Mouse (Mus musculus): Measurements from ENCODE around the gene Epha4. TPM values are rescaled to one million over a fixed set of nuclear protein-coding genes. Genes with fewer than 3 reads are reported as not detected.

Epha4 gene
- polyA plus RNA-seq, 1 experiment from 2014 or later, result 6.0 TPM

DNA sequence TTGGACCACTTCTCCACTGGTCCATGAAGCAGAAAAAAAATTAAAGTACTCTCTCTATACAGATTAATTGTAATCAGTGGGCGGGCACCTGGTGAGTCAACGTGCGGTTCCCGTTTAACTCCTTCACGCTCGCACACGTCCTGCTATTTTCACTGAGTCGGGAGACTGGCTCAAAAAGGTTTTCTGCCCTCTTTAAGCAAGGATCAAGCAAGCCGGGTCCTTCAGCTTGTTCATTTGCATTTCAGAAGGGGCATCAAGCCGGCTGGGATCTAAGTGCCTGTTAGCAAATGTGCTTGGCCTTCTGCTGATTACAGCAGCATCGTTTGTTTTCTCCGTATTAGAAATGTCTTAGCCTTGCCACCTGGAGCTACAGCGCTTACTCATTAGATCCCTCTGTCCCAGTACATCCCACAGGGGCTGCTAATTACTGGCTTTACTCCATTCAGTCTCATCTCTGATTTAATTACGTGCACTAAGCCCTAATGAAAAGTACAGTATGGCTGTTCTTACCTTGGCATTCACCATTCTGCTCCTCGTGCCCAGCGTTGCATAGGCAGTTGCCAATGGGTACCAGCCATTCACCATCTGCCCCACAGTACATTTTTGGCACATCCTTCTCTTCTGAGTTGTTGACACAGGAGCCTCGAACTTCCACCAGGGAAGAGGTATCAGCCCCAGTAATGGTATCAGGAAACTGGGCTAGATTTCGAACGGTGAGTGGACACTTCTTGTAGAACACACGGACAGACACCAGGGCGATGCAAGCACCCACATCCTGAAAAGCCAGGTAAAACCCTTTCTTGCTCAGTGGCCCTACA lies 8.6 kb downstream of the Epha4 start:
- WGBS, result 68% methylated on average over 21 of the region's 21 CpGs
- no peaks in the 10 kb centered on the region for H3K4me1 ChIP-seq (ENCODE audit: control insufficient read depth, insufficient read depth, low read length)
- H3K4me2 ChIP-seq (ENCODE audit: low read depth, low read length), result no peak overlapping the region
- H3K36me3 ChIP-seq (ENCODE audit: control insufficient read depth, insufficient read depth, low read length), result peaks cover 7% of the 10 kb centered on the region
- H3K9ac ChIP-seq (ENCODE audit: low read depth, low read length), result no peak overlapping the region
- H3K27ac ChIP-seq (ENCODE audit: low read length), result no peak overlapping the region
- H3K9me3 ChIP-seq (ENCODE audit: control insufficient read depth, low read length), result no peaks in the 10 kb centered on the region
- ATAC-seq, result no peak
- no peak overlapping the region for H3K4me3 ChIP-seq (ENCODE audit: low read length)
- H3K27me3 ChIP-seq (replicated peaks; ENCODE audit: control insufficient read depth, insufficient read depth, low read length), result no peaks in the 10 kb centered on the region

- H3K4me3 ChIP-seq (ENCODE audit: low read length), result no peak overlapping the region
- H3K4me1 ChIP-seq (ENCODE audit: control insufficient read depth, insufficient read depth, low read length), result no peaks in the 10 kb centered on the region
- no peaks in the 10 kb centered on the region for H3K27me3 ChIP-seq (replicated peaks; ENCODE audit: control insufficient read depth, insufficient read depth, low read length)
- WGBS, result 78% methylated on average over 8 of the region's 8 CpGs
- H3K27ac ChIP-seq (ENCODE audit: low read length), result no peak overlapping the region
- no peak overlapping the region for H3K4me2 ChIP-seq (ENCODE audit: low read depth, low read length)
- H3K36me3 ChIP-seq (ENCODE audit: control insufficient read depth, insufficient read depth, low read length), result peaks cover 7% of the 10 kb centered on the region
- no peak overlapping the region for H3K9ac ChIP-seq (ENCODE audit: low read depth, low read length)
- no peak for ATAC-seq
- H3K9me3 ChIP-seq (ENCODE audit: control insufficient read depth, low read length), result no peaks in the 10 kb centered on the region
Observed at GRCm38 (mm10) chr1:77505263-77505662, 9.6 kb downstream of the Epha4 start.

GRCm38 (mm10) chr1:77504813-77505212 lies 10.1 kb downstream of the Epha4 start:
- no peak overlapping the region for H3K4me2 ChIP-seq (ENCODE audit: low read depth, low read length)
- H3K27me3 ChIP-seq (replicated peaks; ENCODE audit: control insufficient read depth, insufficient read depth, low read length), result no peaks in the 10 kb centered on the region
- H3K9ac ChIP-seq (ENCODE audit: low read depth, low read length), result no peak overlapping the region
- peaks cover 7% of the 10 kb centered on the region for H3K36me3 ChIP-seq (ENCODE audit: control insufficient read depth, insufficient read depth, low read length)
- H3K9me3 ChIP-seq (ENCODE audit: control insufficient read depth, low read length), result no peaks in the 10 kb centered on the region
- H3K4me1 ChIP-seq (ENCODE audit: control insufficient read depth, insufficient read depth, low read length), result no peaks in the 10 kb centered on the region
- ATAC-seq, result no peak
- H3K4me3 ChIP-seq (ENCODE audit: low read length), result no peak overlapping the region
- H3K27ac ChIP-seq (ENCODE audit: low read length), result no peak overlapping the region
- WGBS, result 67% methylated on average over 2 of the region's 2 CpGs

DNA sequence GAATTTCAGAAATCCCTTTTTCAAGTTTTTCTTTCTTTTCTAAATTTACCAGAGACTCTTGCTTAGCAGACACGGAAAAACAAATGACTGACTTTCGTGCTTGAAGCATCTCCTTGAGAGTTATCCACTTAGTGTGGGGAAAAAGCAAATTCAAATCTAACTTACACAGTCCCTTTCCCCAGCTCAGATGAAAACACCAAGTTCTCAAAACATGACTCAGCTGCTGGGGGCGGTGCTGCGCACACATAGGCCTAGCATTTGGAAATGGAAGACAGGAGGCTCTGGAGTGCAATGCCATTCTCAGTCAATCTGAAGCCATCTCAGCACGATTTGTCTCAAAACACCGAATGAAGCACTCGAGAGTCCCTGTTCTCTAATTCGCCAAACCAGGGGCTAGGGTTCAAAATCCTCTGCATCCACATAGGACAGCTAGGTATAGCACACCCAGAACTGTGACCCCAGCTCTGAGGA lies 11.1 kb downstream of the Epha4 start:
- 74% methylated on average over 8 of the region's 8 CpGs for WGBS
- H3K9ac ChIP-seq (ENCODE audit: low read depth, low read length), result no peak overlapping the region
- H3K9me3 ChIP-seq (ENCODE audit: control insufficient read depth, low read length), result no peaks in the 10 kb centered on the region
- H3K4me2 ChIP-seq (ENCODE audit: low read depth, low read length), result no peak overlapping the region
- ATAC-seq, result no peak
- H3K4me1 ChIP-seq (ENCODE audit: control insufficient read depth, insufficient read depth, low read length), result no peaks in the 10 kb centered on the region
- no peaks in the 10 kb centered on the region for H3K27me3 ChIP-seq (replicated peaks; ENCODE audit: control insufficient read depth, insufficient read depth, low read length)
- H3K36me3 ChIP-seq (ENCODE audit: control insufficient read depth, insufficient read depth, low read length), result peaks cover 4% of the 10 kb centered on the region
- H3K4me3 ChIP-seq (ENCODE audit: low read length), result no peak overlapping the region
- no peak overlapping the region for H3K27ac ChIP-seq (ENCODE audit: low read length)

DNA sequence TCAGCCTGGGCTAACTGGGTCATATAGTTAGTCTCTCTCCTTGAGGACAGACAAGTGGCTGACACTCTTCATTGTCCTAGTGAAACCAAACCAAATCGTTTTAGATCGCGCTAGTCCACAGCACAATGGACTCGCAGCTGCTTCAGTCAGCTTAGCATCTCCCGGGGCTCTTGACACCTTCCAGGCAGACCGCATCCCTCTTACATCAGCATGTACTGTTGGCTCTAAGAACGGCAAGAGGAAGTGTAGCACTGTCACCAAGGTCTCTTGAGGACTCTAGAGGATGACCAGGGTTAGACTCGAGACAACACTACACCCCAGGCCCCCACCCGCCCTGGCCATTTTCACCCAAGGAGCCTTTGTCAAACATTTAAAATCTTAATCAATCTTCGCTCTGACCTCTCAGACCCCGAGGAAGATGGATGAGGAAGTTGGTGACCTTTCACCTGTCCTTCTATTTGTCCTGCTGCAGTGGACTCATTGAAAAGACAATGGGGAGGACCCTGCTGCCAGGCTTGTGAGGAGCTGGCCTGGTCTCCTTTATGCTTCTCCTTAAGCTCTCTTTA lies 12.3 kb downstream of the Epha4 start:
- Histone ChIP-seq H3K36me3 (ENCODE audit: control insufficient read depth, insufficient read depth, low read length) (peaks cover 4% of the 10 kb centered on the region), H3K9me3 (ENCODE audit: control insufficient read depth, low read length) (no peaks in the 10 kb centered on the region), H3K4me3 (ENCODE audit: low read length) (no peak overlapping the region), H3K27ac (ENCODE audit: low read length) (no peak overlapping the region), H3K9ac (ENCODE audit: low read depth, low read length) (no peak overlapping the region), H3K4me2 (ENCODE audit: low read depth, low read length) (no peak overlapping the region), H3K27me3 (replicated peaks; ENCODE audit: control insufficient read depth, insufficient read depth, low read length) (no peaks in the 10 kb centered on the region), H3K4me1 (ENCODE audit: control insufficient read depth, insufficient read depth, low read length) (no peaks in the 10 kb centered on the region)
- ATAC-seq, result no peak
- whole genome bisulfite sequencing, result 47% methylated on average over 11 of the region's 11 CpGs

- WGBS, result 77% methylated on average over 13 of the region's 13 CpGs
- H3K27me3 ChIP-seq (replicated peaks; ENCODE audit: control insufficient read depth, insufficient read depth, low read length), result no peaks in the 10 kb centered on the region
- H3K27ac ChIP-seq (ENCODE audit: low read length), result no peak overlapping the region
- H3K4me2 ChIP-seq (ENCODE audit: low read depth, low read length), result no peak overlapping the region
- peaks cover 2% of the 10 kb centered on the region; the same call in 1 of the 2 replicates for H3K36me3 ChIP-seq (ENCODE audit: control insufficient read depth, insufficient read depth, low read length)
- H3K4me3 ChIP-seq (ENCODE audit: low read length), result no peak overlapping the region
- ATAC-seq, result no peak
- no peaks in the 10 kb centered on the region for H3K9me3 ChIP-seq (ENCODE audit: control insufficient read depth, low read length)
- H3K4me1 ChIP-seq (ENCODE audit: control insufficient read depth, insufficient read depth, low read length), result peaks cover 7% of the 10 kb centered on the region
- H3K9ac ChIP-seq (ENCODE audit: low read depth, low read length), result no peak overlapping the region
Observed at GRCm38 (mm10) chr1:77501363-77501933, 13.4 kb downstream of the Epha4 start.

DNA sequence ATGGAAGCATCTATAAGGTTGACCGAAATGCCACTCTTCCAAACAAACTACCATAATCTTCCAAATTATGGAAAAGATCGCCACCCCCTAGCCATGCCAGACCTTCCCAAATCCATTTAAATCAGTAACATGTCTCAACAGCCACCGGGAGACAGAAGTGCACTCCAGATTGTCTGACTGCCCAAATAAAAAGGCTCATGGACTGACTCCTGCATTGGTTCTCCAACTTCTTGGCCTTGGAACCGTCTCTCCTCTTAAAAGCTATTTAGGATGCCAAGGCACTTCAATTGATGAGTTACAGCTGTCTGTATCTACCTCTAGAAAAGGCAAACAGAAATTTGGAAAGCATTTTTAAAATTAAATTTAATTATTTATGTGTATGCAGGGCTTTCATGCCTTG lies 17.4 kb downstream of the Epha4 start:
- H3K4me2 ChIP-seq (ENCODE audit: low read depth, low read length), result no peak overlapping the region
- H3K27me3 ChIP-seq (replicated peaks; ENCODE audit: control insufficient read depth, insufficient read depth, low read length), result no peaks in the 10 kb centered on the region
- H3K27ac ChIP-seq (ENCODE audit: low read length), result no peak overlapping the region
- H3K4me1 ChIP-seq (ENCODE audit: control insufficient read depth, insufficient read depth, low read length), result peaks cover 19% of the 10 kb centered on the region
- no peak overlapping the region for H3K9ac ChIP-seq (ENCODE audit: low read depth, low read length)
- no peaks in the 10 kb centered on the region for H3K9me3 ChIP-seq (ENCODE audit: control insufficient read depth, low read length)
- ATAC-seq, result no peak
- H3K36me3 ChIP-seq (ENCODE audit: control insufficient read depth, insufficient read depth, low read length), result no peaks in the 10 kb centered on the region
- 65% methylated on average over 4 of the region's 4 CpGs for WGBS
- no peak overlapping the region for H3K4me3 ChIP-seq (ENCODE audit: low read length)

GRCm38 (mm10) chr1:77496468-77497181 lies 18.3 kb downstream of the Epha4 start:
- H3K4me3 ChIP-seq (ENCODE audit: low read length), result no peak overlapping the region
- no peak overlapping the region for H3K9ac ChIP-seq (ENCODE audit: low read depth, low read length)
- no peak for ATAC-seq
- H3K36me3 ChIP-seq (ENCODE audit: control insufficient read depth, insufficient read depth, low read length), result no peaks in the 10 kb centered on the region
- 38% methylated on average over 11 of the region's 11 CpGs for WGBS
- peaks cover 21% of the 10 kb centered on the region for H3K4me1 ChIP-seq (ENCODE audit: control insufficient read depth, insufficient read depth, low read length)
- no peaks in the 10 kb centered on the region for H3K27me3 ChIP-seq (replicated peaks; ENCODE audit: control insufficient read depth, insufficient read depth, low read length)
- no peak overlapping the region for H3K27ac ChIP-seq (ENCODE audit: low read length)
- no peak overlapping the region for H3K4me2 ChIP-seq (ENCODE audit: low read depth, low read length)
- H3K9me3 ChIP-seq (ENCODE audit: control insufficient read depth, low read length), result no peaks in the 10 kb centered on the region

DNA sequence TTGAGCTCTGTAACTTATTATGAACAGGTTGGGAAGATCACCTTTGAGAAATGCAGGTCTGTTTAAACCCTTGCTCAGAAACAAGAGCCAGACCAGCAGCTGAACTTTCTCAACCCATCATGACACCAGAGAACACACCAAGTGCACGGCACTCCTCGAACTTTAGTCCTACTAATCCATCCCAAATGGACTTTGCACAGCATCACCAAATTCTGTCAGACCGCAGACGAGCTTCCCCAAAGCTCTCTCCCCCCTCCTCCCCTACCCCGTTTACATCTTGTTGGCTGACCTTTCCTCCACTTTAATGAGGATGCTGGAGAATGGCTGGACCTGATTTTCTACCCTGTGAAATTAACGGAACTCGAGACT lies 19.1 kb downstream of the Epha4 start:
- no peak overlapping the region for H3K27ac ChIP-seq (ENCODE audit: low read length)
- no peaks in the 10 kb centered on the region for H3K27me3 ChIP-seq (replicated peaks; ENCODE audit: control insufficient read depth, insufficient read depth, low read length)
- no peaks in the 10 kb centered on the region for H3K36me3 ChIP-seq (ENCODE audit: control insufficient read depth, insufficient read depth, low read length)
- H3K4me2 ChIP-seq (ENCODE audit: low read depth, low read length), result no peak overlapping the region
- peaks cover 23% of the 10 kb centered on the region for H3K4me1 ChIP-seq (ENCODE audit: control insufficient read depth, insufficient read depth, low read length)
- H3K9ac ChIP-seq (ENCODE audit: low read depth, low read length), result no peak overlapping the region
- no peak for ATAC-seq
- no peak overlapping the region for H3K4me3 ChIP-seq (ENCODE audit: low read length)
- no peaks in the 10 kb centered on the region for H3K9me3 ChIP-seq (ENCODE audit: control insufficient read depth, low read length)
- WGBS, result 44% methylated on average over 7 of the region's 7 CpGs
